Mouse (Mus musculus) heart, adult 2 months (tissue): Measurements from ENCODE around the gene Tdrkh. TPM values are rescaled to one million over a fixed set of nuclear protein-coding genes. Genes with fewer than 3 reads are reported as not detected.

Experiments
- DNase-seq, 2 experiments: peaks; one replicate each; pipeline ENCODE4 v3.0.0; 2021
- H3K27ac ChIP-seq: fragments of 200-600 bp; 2 replicates; pipeline ENCODE4 v1.8.1; 2022
- H3K27me3 ChIP-seq: fragments of 200-500 bp; 2 replicates; pipeline ENCODE4 v1.6.1; 2012; ENCODE audit warnings: mild to moderate bottlenecking, low read length, inconsistent platforms, mixed read lengths; ENCODE audit not compliant: control insufficient read depth, insufficient read depth
- H3K36me3 ChIP-seq: fragments of 200-500 bp; 2 replicates; pipeline ENCODE4 v1.6.1; 2012; ENCODE audit warnings: low read length, inconsistent platforms; ENCODE audit not compliant: control insufficient read depth, insufficient read depth
- H3K4me1 ChIP-seq: fragments of 200-500 bp; 2 replicates; pipeline ENCODE4 v1.6.1; 2011; ENCODE audit warnings: low read length; ENCODE audit not compliant: control insufficient read depth, insufficient read depth
- H3K4me3 ChIP-seq: fragments of 200-600 bp; 2 replicates; pipeline ENCODE4 v1.8.1; 2022
- H3K79me2 ChIP-seq: fragments of 200-500 bp; replicated peaks from 2 replicates; pipeline ENCODE4 v1.6.1; 2012; ENCODE audit warnings: mild to moderate bottlenecking, inconsistent platforms, low read length, moderate library complexity, mixed read lengths; ENCODE audit not compliant: control insufficient read depth, insufficient read depth
- H3K9ac ChIP-seq: fragments of 200-500 bp; 2 replicates; pipeline ENCODE4 v1.6.1; 2012; ENCODE audit warnings: low read depth, mild to moderate bottlenecking, control low read depth, inconsistent platforms, low read length, mixed read lengths
- CTCF ChIP-seq: fragments of 200-600 bp; IDR thresholded peaks from 2 replicates; pipeline ENCODE4 v1.8.1; 2022; ENCODE audit warnings: antibody characterized with exemption, mild to moderate bottlenecking, moderate library complexity
- EP300 ChIP-seq: fragments of 200-500 bp; IDR thresholded peaks from 2 replicates; pipeline ENCODE4 v1.6.1; 2011; ENCODE audit warnings: low read depth, low read length, control low read depth; ENCODE audit not compliant: insufficient read depth
- POLR2A ChIP-seq: fragments of 200-500 bp; IDR thresholded peaks from 2 replicates; pipeline ENCODE4 v1.6.1; 2011; ENCODE audit warnings: mild to moderate bottlenecking, low read depth, low read length, control low read depth; ENCODE audit not compliant: insufficient read depth
- WGBS: fragments of 180-500 bp; shearing (Covaris S2); methylation state at CpG from one replicate; pipeline ENCODE4 v1.1.7; 2018; 5-methylcytosine and 5-hydroxymethylcytosine counted together
- intact Hi-C: fragments of 180-260 bp; cut with DNase I; formaldehyde crosslinking; loops from one replicate; pipeline ENCODE4 v1.15.1; 2025
- polyA plus RNA-seq: library from polyadenylated mRNA; depleted of rRNA; stranded (reverse); fragments of >200 nt; gene quantifications from 2 replicates; pipeline ENCODE4 v1.2.3, GENCODE M21; 2012
- total RNA-seq, 2 experiments: library from RNA; stranded (reverse); gene quantifications; 2 replicates each; pipeline ENCODE4 v1.2.3; 2021

Tdrkh gene
- total and polyA plus RNA-seq, 3 experiments = 0.64 to 4.9 (median 3.9) TPM

GRCm38 (mm10) chr3:94398217-94398616 lies 14.9 kb upstream of the Tdrkh start, which contains the start of gene Lingo4:
TSS of gene Lingo4 (plus strand) at chr3:94398517.
- no peak within 1 kb of the TSS for H3K4me3 ChIP-seq
- 70% methylated on average over 6 of the region's 6 CpGs for WGBS
- intact Hi-C loops = no loop called here

GRCm38 (mm10) chr3:94398943-94399481 lies 14.1 kb upstream of the Tdrkh start:
- Histone ChIP-seq H3K36me3 (no peaks in the 10 kb centered on the region), H3K27ac (no peak overlapping the region), H3K4me3 (no peak overlapping the region), H3K79me2 (no peaks in the 10 kb centered on the region), H3K9ac (no peak overlapping the region), H3K27me3 (no peaks in the 10 kb centered on the region), H3K4me1 (no peaks in the 10 kb centered on the region)
- no peak for DNase-seq
- intact Hi-C loops = no loop called here
- 4% methylated on average over 20 of the region's 20 CpGs for WGBS
- no peak for TF ChIP-seq EP300
- no peak for TF ChIP-seq POLR2A
- TF ChIP-seq CTCF = no peak

More at GRCm38 (mm10) chr3:94398217-94398616, 14.9 kb upstream of the Tdrkh start, which contains the start of gene Lingo4:
- Histone ChIP-seq H3K9ac (no peak within 1 kb of the TSS), H3K27ac (no peak within 1 kb of the TSS), H3K36me3 (no peaks in the 10 kb centered on the region), H3K79me2 (no peaks in the 10 kb centered on the region), H3K4me1 (no peaks in the 10 kb centered on the region), H3K27me3 (no peaks in the 10 kb centered on the region)
- DNase-seq = no peak
- TF ChIP-seq EP300 (no peak), POLR2A (no peak), CTCF (no peak)

- 51% methylated on average over 5 of the region's 5 CpGs for WGBS
- no peaks in the 10 kb centered on the region for H3K27me3 ChIP-seq
- intact Hi-C loops = no loop called here
Measured at GRCm38 (mm10) chr3:94399663-94400310, 13.3 kb upstream of the Tdrkh start.

GRCm38 (mm10) chr3:94402451-94402850 lies 10.6 kb upstream of the Tdrkh start:
- Histone ChIP-seq H3K36me3 (no peaks in the 10 kb centered on the region), H3K4me1 (no peaks in the 10 kb centered on the region), H3K79me2 (no peaks in the 10 kb centered on the region), H3K27ac (no peak overlapping the region), H3K9ac (no peak overlapping the region), H3K27me3 (no peaks in the 10 kb centered on the region), H3K4me3 (no peak overlapping the region)
- no peak for TF ChIP-seq EP300
- TF ChIP-seq POLR2A = no peak
- TF ChIP-seq CTCF = no peak
- intact Hi-C loops = no loop called here
- 48% methylated on average over 8 of the region's 8 CpGs for WGBS
- DNase-seq = no peak

More at GRCm38 (mm10) chr3:94399663-94400310, 13.3 kb upstream of the Tdrkh start:
- TF ChIP-seq CTCF (no peak), EP300 (no peak), POLR2A (no peak)
- DNase-seq = no peak
- H3K36me3 ChIP-seq = no peaks in the 10 kb centered on the region
- no peaks in the 10 kb centered on the region for H3K4me1 ChIP-seq
- no peak overlapping the region for H3K27ac ChIP-seq
- H3K4me3 ChIP-seq = no peak overlapping the region
- H3K9ac ChIP-seq = no peak overlapping the region
- H3K79me2 ChIP-seq = no peaks in the 10 kb centered on the region

- Histone ChIP-seq H3K4me1 (no peaks in the 10 kb centered on the region), H3K9ac (no peak overlapping the region), H3K27me3 (no peaks in the 10 kb centered on the region), H3K79me2 (no peaks in the 10 kb centered on the region), H3K36me3 (no peaks in the 10 kb centered on the region), H3K4me3 (no peak overlapping the region), H3K27ac (no peak overlapping the region)
- intact Hi-C loops = no loop called here
- WGBS = 30% methylated on average over 7 of the region's 7 CpGs
- TF ChIP-seq CTCF (no peak), POLR2A (no peak), EP300 (no peak)
- no peak for DNase-seq
Measured at GRCm38 (mm10) chr3:94404366-94405054, 8.6 kb upstream of the Tdrkh start.

- intact Hi-C loops = no loop called here
- Histone ChIP-seq H3K4me1 (no peaks in the 10 kb centered on the region), H3K9ac (no peak overlapping the region), H3K36me3 (no peaks in the 10 kb centered on the region), H3K27me3 (no peaks in the 10 kb centered on the region), H3K27ac (no peak overlapping the region), H3K79me2 (no peaks in the 10 kb centered on the region), H3K4me3 (no peak overlapping the region)
- TF ChIP-seq POLR2A (no peak), EP300 (no peak), CTCF (no peak)
- 53% methylated on average over 4 of the region's 4 CpGs for WGBS
- DNase-seq = no peak
Measured at GRCm38 (mm10) chr3:94405561-94405960, 7.5 kb upstream of the Tdrkh start.
